Mouse (Mus musculus): ENCODE measurements at regions not wholly inside any gene's neighbourhood (a gene's known extent, or its start where the extent isn't known, plus 50 kb on each side); places are given as distances from the start of the nearest gene placed in this dataset.

DNA sequence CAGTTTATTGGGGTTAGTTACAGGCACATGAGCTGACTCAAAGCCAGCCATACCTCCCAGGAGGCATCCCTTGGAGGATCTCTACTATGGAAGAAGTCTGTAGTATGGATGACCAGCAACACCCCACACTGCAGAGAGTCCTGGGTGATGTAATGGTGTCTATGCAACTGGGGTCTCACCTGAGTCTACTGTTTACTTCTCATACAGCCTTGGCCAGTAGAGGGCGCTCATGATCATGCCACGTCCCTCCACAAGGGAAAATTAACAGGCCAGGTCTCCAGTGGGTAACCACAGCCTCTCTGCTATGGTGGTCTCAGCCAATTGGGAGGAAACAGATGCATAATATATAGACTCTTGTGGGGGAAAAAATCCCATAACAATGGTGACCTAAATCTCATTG, 111.7 kb downstream of the Cdh26 start:
- DNase-seq (ENCODE audit: low spot score in 2 of 2): no peak

DNA sequence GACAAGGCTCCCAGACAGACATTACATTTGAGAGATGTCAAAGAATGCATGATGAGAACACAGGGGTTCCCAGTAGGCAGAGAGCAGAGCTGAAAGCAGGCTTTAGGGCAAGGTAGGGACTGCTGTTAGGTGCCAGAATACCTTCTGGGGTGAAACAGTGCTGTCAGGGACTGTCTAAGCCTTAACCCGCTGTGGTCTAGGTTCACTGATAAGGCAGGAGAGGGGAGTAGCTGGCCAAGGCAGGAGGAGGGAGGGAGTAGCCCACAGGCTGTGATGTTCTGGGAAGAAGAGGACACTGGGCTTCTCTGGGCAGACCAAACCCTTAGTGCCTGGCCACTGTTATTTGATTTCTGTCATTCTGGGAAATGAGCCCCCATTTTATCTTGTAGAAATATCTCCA, 114.1 kb downstream of the Cdh26 start:
- DNase-seq (ENCODE audit: low spot score in 2 of 2): no peak

DNA sequence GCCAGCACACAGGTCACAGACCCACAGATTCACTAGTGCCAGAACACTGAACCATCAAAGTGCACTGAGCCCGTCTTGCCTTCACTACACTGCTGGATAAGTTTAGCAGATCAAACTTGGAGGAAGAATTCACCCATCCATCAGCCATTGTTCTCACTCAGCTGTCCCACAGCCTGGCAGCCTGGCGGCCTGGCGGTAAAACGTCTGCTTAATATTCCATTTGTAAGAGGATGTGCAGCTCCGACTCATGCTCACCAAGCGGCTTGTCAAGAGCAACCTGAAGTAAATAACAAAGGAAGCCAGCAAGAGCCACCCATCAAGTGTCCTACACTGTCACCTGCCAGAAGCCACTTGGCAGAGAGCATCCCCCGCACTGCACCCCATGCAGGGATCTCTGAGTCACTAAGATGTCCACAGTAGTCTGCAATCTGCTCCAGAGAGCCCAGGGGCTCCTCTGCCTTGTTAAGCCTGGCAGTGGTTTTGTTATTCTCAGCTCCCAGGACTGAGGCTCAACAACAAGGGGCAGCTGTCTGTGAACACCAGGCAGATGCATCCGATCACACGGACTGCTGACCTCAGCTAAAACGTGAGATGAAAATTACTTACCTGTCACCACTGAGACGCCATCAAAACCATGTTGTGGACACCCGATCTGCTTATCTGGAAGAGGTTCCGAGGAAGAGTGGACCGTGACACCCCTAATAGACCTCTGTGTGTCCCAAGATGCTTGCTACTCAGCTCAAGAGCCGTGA, 115.4 kb downstream of the Cdh26 start:
- no peak for DNase-seq (ENCODE audit: low spot score in 2 of 2)

DNA sequence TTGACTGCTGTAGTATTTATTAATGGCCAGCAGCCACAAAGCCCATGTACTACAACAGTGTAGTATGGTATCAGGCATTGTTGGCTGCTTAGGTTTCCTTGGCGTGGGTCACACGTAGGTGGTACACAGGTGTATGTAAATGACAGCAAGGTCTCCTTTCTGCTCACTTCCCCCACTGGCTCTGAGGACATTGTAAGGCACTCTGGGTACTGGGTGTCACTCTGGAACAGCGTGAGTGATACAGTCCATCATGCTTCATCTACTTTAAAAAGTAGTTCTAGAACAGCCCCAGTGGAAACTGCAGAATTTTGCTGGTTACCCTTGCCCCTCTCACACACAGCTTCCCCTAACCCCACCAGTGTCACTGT, 116.0 kb downstream of the Cdh26 start:
- DNase-seq (ENCODE audit: low spot score in 2 of 2): no peak

DNA sequence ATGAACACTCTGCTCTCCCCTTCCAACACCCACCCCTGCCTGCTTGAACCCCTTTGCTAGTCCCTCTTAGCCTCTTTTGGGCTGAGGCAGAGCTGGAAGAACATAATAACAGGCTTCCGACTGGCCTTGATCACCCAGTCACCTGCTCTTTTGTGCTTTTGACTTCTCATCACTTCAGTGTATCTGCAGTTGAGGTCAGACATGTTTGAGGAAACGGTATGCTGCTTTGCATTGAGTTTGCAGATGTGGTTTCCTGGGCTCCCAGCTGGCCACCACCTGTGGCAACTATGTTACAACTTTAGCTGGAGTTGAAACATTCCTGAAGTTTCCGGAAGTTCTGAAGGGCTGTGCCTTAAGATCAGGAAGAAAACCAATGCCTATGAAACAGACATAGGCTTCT, 116.6 kb downstream of the Cdh26 start:
- DNase-seq (ENCODE audit: low spot score in 2 of 2): no peak

DNA sequence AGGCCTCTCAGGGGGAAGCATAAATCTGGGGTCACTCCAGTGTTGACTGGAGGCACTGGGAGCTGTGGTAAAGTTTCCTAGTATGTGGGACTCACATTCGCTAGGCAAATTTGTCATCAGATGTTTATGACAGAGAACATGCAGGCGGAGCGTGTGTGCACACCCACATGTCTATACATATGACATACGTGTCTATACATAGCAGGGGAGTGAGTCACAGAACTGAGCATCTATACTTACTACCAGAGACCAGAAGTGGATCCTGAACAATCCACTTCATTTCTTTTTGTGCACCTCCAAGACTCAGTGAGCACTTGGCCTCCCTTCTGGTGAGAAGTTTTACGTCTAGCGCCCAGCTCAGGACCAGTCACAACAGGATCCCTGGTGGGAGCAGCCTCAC, 118.6 kb downstream of the Cdh26 start:
- no peak for DNase-seq (ENCODE audit: low spot score in 2 of 2)

DNA sequence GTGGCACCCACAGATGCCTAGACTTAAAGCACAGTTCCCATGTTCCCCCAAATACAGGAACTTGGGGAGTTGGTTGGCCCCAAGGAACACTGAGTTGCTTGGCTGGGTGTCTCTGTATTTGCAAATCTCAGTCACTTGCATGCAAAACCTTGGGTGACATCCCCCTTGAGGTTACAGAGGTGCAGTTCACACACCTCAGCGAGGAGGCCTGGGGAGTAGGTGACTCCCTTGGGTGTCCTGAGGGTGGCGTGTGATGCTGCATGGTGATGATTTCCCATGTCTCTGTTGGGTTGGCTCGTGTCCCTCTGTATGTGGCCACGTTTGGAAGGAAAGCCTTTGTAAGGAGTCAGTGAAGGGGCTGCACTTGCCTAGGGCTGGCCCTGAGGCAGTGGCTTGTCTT, 123.4 kb downstream of the Cdh26 start:
- no peak for DNase-seq (ENCODE audit: low spot score in 2 of 2)

DNA sequence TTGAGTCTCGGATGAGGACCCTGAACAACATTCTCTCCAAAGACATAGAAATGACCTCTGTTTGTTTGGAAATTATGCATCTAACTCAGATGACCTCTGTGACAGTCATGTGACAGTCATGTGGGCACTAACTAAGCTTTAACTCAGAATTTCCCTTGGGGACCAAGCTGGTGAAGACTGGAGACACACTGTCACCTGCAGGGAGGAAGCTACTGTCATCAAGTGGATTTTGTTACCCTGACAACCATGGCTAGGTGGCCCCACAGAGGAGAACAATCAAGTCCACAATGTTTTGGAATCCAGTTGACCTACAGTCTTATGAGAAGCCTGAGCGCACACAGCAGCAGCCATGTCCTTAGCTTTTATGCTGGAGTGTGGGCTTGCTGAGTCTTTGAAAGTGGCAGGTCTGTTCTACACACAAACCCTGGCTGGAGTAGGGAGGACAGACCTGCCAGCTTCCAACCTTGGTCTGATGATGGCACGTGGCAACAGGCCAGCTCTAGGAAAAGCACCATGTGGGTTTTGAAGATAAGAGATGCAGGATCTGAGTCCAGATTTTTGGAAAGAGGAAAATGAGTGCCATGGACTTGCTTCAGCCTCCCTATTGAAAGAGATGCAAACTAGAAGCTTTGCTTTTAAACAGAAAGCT, 125.5 kb downstream of the Cdh26 start:
- DNase-seq (ENCODE audit: low spot score in 2 of 2): no peak

DNA sequence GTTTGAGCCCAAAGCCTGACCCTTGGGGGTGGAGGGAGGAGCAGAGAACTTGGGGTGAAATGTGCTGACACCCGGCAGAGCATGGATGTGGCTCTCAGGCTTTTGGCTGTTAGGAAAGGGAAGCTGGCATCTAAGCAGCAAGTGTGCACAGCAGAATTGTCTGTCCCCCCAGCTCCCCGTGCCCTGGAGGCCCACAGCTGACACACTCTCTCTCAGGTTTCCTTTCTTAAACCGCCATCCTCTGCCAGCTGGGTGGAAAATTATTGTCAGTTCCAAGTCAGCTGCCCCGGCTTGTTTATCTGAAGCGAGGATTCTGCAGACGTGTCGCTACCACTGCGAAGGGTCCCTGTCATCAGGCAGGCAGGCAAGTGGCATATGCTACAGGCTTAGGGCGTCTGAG, 127.6 kb downstream of the Cdh26 start:
- no peak for DNase-seq (ENCODE audit: low spot score in 2 of 2)

DNA sequence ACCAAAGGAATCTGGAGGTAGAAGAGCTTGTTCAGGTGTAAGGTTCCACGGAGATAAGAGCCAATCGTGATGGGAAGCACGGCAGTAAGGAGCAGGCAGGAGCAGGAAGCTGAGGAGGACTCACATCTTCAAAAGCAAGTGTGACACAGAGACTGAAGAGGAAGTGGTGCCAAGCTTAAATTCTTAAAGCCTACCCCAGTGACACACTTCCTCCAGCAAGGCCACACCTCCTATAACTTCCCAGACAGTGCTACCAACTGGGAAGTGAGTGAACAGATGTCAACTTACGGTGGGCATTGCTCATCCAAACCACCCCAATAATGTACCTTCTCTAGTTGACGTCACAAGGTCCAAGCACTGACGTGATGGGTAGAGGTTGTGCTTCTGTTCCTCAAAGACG, 133.0 kb downstream of the Cdh26 start:
- DNase-seq (ENCODE audit: low spot score in 2 of 2): no peak

DNA sequence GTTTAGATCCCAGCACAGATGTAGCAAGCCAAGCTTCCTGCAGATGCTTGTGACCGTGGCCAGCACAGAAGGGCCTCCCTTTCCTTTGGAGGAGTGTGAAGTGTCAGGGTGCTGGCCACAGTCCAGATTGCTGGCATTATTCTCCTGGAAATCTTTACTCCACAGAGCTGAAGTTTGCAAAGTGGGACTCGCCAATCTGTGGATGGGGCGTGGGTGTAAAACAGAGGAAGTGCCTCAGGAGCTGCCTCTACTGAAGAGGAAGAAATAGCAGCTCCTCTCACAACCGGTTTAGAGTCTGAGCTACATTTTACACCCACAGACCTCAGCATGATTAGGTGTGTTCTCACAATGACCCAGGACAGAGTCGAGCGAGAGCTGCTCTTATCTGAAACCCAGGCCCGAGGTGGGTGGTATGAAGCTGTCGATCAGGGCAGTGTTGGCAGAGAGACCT, 135.1 kb downstream of the Cdh26 start:
- no peak for DNase-seq (ENCODE audit: low spot score in 2 of 2)

DNA sequence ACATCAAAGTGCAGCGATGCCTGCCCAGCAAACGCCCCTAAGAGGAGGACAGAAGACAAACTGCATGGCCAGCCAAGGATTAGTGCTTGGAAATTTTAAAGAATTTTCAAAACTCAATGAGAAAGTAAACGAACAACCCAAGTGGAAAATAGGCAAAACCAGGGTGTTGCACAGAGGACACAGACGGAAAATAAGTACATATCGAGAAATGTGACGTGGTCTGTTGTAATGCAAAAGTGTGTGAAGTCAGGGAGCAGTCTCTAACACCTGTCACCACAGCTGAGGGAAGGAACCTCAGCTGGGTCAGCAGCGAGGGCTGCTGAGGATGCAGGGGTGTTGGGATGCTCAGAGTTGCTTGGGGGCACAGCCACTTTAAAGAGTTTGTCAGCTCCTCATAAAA, 137.2 kb downstream of the Cdh26 start:
- DNase-seq (ENCODE audit: low spot score in 2 of 2): no peak

DNA sequence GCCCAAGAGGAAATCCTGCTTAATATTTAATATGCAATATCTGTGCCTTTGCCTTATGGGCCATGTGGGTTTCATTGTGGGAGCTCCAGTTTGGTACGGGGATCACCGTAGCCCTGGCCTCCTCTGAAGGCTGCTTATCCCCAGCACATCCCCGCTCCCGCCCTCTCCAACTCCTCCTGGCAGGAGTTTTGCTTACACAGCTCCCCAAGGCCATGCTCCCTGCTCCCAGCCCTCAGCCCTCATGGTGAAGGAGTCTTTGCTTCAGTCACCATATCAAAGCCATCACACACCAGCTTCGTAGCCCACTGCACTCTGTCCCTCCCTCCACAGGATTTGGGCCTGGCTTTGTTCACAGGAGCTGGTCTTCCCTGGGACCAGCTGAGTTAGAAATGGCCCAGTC, 142.0 kb downstream of the Cdh26 start:
- DNase-seq (ENCODE audit: low spot score in 2 of 2): no peak

DNA sequence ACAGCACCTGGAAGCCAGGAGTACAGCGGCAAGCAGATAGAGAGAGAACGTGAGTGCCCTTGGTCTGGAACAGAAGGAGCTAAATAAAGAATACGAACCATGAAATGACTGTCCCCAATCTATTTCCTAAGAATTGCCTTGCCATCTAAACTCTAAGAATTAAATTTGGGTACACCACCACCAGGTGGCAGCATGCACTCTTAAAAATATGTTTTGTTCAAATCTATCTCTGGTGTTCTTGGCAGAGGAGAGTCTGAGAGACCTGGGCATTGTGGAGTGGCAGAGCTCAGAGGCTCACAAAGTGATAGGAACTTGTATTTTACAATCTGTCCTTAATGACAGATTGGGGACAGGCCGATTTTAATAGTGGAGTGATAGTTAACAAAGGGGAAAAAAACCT, 144.5 kb downstream of the Cdh26 start:
- DNase-seq (ENCODE audit: low spot score in 2 of 2): no peak

DNA sequence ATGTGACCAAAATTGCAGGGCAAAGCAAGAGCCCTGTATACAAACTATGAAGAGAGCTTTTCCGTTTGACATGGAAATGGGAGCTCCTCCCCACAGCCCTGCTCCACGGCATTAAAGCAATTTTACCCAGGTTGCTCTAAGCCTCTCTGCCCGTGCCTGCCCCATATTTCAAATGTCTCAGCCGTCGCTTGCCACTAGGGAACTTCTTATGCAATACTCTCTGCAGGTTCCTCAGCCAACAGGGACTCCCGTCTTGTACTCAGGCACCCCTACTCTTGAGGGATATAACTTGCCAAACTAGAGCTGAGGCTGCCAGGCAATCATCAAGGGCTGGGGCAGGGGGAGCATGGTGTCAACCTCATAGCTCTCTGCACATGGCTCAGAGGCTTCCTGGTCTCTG, 145.1 kb downstream of the Cdh26 start:
- no peak for DNase-seq (ENCODE audit: low spot score in 2 of 2)

DNA sequence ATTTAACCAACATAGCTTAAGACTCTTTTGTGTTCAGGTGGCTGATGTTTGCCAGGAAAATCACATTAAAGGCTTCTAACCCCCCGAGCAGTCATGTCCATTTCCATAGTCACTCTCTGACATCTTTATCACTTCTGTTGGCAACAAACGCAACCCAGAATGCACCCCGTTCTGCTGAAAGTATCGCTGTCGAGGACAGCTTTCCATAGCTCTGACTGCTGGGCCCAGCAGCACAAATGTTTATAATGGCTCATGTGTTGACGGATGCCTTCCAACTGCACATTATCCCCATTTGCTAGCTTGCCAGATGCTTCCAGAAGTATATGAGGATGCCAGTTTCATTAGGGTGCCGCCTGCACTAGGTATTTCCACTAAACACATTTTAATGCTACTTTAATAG, 145.7 kb downstream of the Cdh26 start:
- no peak for DNase-seq (ENCODE audit: low spot score in 2 of 2)

DNA sequence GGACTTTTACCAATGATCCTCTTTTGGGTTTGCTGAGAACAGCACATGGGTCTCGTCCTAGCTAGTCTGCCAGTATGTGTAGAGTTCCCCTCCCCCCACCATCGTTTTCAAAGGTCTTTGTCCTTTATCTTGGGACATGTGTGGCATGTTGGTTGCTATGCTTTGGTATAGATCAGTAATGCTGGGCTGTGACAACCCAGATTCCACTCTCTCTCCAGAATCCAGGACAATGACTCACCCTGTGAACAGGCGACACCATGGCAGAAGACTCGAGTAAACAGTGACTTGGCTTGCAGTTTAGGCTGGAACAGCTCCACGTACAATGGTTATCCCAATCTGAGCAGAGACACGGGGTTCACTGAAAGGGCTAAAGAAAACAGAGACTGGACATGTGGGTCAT, 149.2 kb downstream of the Cdh26 start:
- no peak for DNase-seq (ENCODE audit: low spot score in 2 of 2)

DNA sequence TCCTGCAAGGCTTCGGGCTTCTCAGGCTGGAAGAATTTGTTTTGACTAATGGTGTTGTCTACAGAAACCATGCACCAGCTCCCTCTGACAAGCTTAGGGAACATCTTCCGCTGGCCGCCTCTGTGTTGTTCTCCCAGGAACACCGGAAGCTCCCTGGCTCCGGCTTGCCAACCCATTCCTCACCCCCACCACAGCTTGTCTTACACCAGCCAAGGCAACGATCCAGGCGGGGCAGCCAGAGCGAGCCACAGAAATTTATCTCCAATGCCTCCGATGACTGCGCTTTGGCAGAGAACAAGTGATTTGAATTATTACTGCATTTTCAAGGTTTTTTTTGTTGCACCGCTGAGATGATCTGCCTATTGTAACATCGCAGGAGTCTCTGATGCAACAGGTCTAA, 151.0 kb downstream of the Cdh26 start:
- no peak for DNase-seq (ENCODE audit: low spot score in 2 of 2)

DNA sequence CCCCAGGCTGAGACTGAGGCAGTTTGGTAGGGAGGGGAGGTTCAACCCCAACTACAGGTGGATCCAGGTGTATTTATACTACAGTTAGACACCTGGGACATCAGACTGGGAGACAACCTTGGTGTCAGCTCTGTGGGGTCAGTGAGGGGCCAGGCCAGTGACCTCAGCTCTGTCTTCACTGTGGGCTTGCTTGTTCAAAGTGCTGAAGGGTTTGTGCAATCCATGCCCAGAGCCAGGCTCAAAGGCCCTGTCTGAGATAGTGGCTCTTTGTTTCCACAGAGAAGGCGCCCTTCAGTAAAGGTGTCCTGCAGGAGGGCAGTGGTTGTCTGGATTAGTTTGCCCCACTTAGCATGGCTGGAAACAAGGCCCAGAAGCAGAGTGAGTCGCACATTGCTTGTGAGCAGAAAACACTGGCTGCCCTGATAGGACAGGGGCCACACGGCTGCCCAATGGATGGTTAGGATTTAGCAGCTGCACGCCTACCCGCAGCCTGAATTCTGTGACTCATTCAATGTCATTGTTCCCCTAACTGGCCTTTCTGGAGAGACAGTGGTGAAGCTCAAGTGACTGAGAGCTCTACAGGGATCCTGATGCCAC, 154.7 kb downstream of the Cdh26 start:
- DNase-seq (ENCODE audit: low spot score in 2 of 2): no peak

DNA sequence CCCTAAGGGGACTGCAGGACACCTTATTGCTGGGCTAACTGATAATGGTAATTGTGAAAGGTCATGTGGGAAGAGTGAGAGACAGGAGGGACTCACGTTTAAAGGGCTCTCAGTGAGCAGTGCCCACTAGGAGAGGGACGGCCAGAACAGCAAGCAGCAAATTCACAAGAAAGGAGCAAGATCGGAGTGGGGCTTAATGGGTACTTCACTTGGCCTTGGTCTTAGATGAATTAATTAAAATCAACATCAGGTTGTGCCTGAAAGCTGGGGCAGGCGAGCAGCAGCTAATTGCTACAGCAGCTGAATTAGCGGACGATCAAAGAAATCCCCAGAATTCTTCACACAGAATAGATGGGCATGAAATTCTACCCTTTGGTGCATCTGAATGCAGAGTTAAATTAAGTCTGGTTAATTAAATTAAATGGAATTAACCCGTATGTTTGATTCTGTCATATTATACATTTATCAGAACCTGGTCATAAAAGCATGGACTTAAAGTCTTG, 156.9 kb downstream of the Cdh26 start:
- no peak for DNase-seq (ENCODE audit: low spot score in 2 of 2)

DNA sequence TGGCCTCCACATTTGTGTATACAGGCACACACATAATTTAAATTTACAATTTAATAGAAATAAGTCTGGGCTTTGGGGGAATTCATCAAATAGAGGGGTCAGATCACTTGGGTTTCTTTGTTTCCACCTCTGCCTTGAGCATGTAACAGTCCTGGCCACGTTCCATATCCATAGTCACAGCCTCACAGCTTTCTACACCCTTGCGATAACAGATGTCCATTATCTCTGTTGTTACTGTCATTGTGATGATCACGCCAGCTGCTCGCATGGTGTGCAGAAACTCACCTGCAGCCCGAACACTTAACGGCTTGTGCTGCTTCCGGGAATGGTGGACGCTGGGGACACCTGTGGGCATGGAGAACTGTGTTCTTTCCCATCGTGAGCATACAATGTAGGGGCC, 163.4 kb downstream of the Cdh26 start:
- no peak for DNase-seq (ENCODE audit: low spot score in 2 of 2)

DNA sequence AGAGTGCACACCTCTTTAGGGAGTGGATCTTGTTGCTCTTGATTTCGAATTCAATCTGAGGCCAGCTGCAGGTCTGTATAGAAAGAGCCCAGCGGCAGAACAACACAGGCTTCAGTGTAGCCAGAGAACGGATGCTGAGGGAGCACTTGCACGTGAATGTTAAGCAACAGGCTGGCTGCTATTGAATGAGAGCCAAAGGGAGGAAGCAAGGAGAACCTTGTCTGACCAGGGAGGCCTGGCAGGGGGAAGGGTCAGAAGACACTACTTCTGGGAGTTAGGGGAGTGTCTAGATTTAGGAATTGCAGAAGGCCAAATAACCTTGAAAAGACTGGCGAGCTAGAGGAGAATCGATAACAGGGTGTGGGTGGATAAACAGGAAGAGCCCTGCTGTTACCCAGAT, 163.8 kb downstream of the Cdh26 start:
- no peak for DNase-seq (ENCODE audit: low spot score in 2 of 2)

Data from urinary bladder, postnatal 4 days (tissue).